Mouse (Mus musculus) limb, embryonic 10.5 days (tissue): ENCODE measurements at regions not wholly inside any gene's neighbourhood (a gene's known extent, or its start where the extent isn't known, plus 50 kb on each side); places are given as distances from the start of the nearest gene placed in this dataset.
A peak's percentile ranks its signal among the peaks of the same experiment; 100 is the strongest.

Source experiments
- DNase-seq: peaks from one replicate; pipeline ENCODE4 v3.0.0-alpha.2; 2017; ENCODE audit warnings: low spot score
- H3K27ac ChIP-seq: fragments of 300-500 bp; sonication (generic); 2 replicates; pipeline ENCODE4 v1.5.1; 2016; ENCODE audit warnings: mild to moderate bottlenecking
- H3K27me3 ChIP-seq: fragments of 300-500 bp; sonication (generic); 2 replicates; pipeline ENCODE4 v1.6.1; 2016; ENCODE audit warnings: low read depth, mild to moderate bottlenecking; ENCODE audit not compliant: poor library complexity, severe bottlenecking
- H3K36me3 ChIP-seq: fragments of 300-500 bp; sonication (generic); 2 replicates; pipeline ENCODE4 v1.6.1; 2016; ENCODE audit warnings: mild to moderate bottlenecking, moderate library complexity
- H3K4me1 ChIP-seq: fragments of 300-500 bp; sonication (generic); 2 replicates; pipeline ENCODE4 v1.6.1; 2016
- H3K4me3 ChIP-seq: fragments of 300-500 bp; sonication (generic); 2 replicates; pipeline ENCODE4 v1.5.1; 2016; ENCODE audit warnings: mild to moderate bottlenecking, moderate library complexity
- H3K9me3 ChIP-seq: fragments of 300-500 bp; sonication (generic); replicated peaks from 2 replicates; pipeline ENCODE4 v1.6.1; 2016; ENCODE audit warnings: mild to moderate bottlenecking
- WGBS: fragments of 180-500 bp; shearing (Covaris S2); methylation state at CpG from one replicate; pipeline ENCODE4 v1.1.7; 2016; 5-methylcytosine and 5-hydroxymethylcytosine counted together

DNA sequence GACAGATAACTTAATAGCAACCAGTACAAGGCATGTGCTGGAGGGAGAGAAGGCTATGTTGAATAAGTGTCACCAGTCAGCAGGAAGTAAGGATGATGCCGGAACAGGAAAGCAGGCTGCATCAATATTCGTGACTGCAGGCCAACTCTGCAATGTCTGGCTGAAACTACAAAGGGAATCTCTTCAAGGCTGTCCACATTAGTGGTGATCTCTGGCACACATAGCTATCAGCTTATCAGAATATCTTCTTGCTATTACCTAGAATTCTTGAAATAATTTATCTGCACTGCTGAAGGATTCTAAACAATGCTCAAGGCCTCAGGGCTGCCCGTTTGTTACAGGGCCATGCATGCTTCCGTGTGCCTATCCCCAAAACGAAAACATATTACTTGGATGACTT lies 596.9 kb upstream of the Map3k7 start:
- H3K4me3 ChIP-seq, result no peak overlapping the region
- no peak overlapping the region for H3K27ac ChIP-seq
- H3K36me3 ChIP-seq, result no peaks in the 10 kb centered on the region
- DNase-seq, result no peak
- no peaks in the 10 kb centered on the region for H3K27me3 ChIP-seq
- no peaks in the 10 kb centered on the region for H3K4me1 ChIP-seq
- H3K9me3 ChIP-seq, result no peaks in the 10 kb centered on the region
- WGBS, result 90% methylated on average over 5 of the region's 5 CpGs

DNA sequence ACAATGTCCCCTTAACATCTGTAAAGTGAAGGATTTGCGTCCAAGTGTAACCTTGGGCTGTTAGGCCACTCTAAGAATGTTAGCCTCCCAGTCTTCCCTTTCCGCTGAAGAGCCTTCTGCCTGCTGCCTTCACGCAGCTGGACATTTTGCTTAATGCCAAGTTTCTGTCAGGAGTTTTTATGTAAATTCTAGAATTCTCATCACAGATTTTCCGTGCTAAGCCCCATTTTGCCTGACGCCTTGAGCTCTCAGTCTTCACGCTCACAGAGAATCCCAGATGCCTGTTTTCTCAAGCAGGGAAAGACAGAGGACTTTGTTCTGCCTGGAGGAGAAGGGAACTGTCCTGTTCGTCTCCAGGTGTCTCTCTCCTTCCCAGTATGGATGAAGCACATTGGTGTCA lies 593.8 kb upstream of the Map3k7 start:
- Histone ChIP-seq H3K4me3 (no peak overlapping the region), H3K27me3 (no peaks in the 10 kb centered on the region), H3K36me3 (no peaks in the 10 kb centered on the region), H3K27ac (no peak overlapping the region), H3K4me1 (no peaks in the 10 kb centered on the region), H3K9me3 (no peaks in the 10 kb centered on the region)
- DNase-seq, result no peak
- 87% methylated on average over 7 of the region's 7 CpGs for WGBS

DNA sequence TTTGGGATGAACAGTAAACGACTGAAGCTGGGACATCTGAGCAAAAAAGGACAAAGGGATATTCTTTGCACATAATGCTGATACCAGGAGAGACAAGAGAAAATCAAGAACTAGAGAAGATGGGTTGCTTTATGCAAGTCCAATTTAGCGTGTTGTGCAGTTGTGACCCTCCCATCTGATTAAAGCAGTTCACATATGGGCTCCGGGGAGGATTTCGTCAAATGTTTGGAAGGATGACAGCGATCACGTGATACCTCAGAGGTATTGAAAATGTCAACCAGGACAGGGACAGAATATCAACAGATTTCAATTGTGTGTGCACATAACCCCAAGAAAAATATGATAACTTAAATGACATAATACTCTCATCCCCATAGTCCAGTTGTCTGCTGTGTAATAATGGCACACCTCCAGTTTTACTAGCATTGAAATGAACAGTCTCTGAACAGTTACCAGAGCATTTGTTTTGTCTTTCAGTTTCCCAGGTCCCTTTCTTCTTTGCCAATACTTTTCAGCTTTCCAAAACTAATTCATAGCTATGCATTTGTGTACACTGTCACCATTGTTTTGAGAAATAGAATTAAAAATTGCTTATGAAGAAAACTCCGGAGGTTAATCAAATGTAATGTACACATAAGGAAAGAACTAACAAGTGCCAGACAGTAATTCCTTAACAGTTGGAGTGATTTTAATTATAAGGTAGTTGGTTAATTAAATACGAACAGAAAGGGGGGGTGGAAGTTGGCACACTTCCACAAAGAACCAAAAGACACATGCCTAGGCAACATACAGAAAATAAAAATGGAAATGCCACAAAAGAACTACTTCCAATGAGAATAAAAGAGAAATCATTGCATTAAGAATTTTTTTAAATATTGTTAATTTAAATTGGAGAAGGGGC lies 582.6 kb upstream of the Map3k7 start:
- DNase-seq, result no peak
- no peaks in the 10 kb centered on the region for H3K36me3 ChIP-seq
- H3K9me3 ChIP-seq, result no peaks in the 10 kb centered on the region
- no peaks in the 10 kb centered on the region for H3K27me3 ChIP-seq
- H3K27ac ChIP-seq, result no peak overlapping the region
- 92% methylated on average over 8 of the region's 8 CpGs for WGBS
- H3K4me1 ChIP-seq, result no peaks in the 10 kb centered on the region
- no peak overlapping the region for H3K4me3 ChIP-seq

DNA sequence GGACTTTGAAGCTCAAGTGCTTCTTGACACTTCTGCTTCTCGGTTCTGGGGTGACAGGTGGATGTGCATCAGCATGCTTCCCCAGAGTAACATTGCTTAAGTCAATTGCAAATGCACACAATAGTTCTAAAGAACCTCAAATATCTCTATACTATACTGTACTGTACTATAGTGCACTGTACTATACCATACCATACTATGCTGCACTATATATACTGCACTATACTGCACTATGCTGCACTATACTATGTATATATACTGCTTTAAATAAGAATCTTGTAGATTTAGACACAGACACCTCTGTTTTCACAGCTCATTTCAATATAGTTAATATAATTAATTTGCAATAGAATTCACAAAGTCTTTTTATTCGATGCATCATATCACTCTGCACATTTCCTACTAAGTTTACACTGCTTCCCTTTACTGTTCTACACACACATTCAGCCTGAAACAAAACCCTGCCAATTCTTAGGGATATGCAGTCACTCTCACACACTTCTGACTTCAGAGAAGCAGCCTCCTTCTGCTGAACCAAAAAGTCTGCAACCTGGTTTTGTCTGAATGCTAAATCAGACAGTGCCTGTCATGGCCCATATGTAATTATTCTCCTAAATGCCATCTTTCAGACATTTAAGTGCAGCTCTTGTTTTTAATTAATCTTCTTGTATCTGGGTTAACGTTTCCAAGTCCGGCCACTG lies 570.8 kb upstream of the Map3k7 start:
- Histone ChIP-seq H3K4me1 (no peaks in the 10 kb centered on the region), H3K27ac (no peak overlapping the region)

DNA sequence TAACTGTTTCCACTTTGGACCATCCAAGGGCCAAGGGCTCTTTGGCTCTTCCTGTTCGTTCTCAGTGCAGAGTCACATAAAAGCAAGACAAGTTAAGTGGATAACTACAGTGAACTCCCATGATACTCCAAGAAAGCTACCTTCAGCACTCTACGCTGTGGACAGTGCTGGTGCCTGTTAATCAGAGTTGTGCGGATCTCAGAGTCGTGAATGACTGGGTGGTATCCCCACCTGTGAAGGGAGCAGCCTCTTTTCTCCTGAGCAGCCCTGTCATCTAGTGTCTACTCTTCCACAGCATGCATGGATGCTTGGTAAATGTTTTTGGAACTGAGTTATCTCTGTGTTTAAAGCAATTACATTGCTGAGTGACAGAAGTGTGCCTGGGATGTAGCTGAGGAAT lies 568.4 kb upstream of the Map3k7 start:
- 65% methylated on average over 4 of the region's 4 CpGs for WGBS
- DNase-seq, result no peak
- H3K36me3 ChIP-seq, result no peaks in the 10 kb centered on the region
- no peak overlapping the region for H3K27ac ChIP-seq
- no peaks in the 10 kb centered on the region for H3K4me1 ChIP-seq
- H3K27me3 ChIP-seq, result no peaks in the 10 kb centered on the region
- no peaks in the 10 kb centered on the region for H3K9me3 ChIP-seq
- H3K4me3 ChIP-seq, result no peak overlapping the region

More for the DNA sequence above, 570.8 kb upstream of the Map3k7 start:
- no peak for DNase-seq
- no peaks in the 10 kb centered on the region for H3K9me3 ChIP-seq
- no peak overlapping the region for H3K4me3 ChIP-seq
- 87% methylated on average over 4 of the region's 4 CpGs for WGBS
- no peaks in the 10 kb centered on the region for H3K27me3 ChIP-seq
- H3K36me3 ChIP-seq, result no peaks in the 10 kb centered on the region

DNA sequence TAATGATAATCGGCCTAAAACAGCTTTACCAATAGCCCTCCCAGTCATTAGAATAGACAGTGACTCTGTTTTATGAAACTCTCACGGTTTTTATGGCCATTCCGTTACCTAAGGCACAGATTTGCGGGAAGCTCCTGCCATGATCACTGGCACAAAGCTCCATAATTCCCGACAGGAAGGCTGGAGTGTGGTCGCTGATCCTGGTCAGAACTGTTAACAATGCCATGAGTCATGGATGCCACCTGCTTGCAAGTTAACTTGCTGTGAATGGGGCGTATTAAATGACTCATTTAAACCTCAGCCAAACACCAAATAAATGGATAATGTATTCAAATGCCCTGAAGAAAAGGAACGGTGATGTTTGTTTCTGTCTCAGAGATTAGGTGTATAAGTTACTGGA lies 559.9 kb upstream of the Map3k7 start:
- whole genome bisulfite sequencing, result 85% methylated on average over 8 of the region's 8 CpGs
- Histone ChIP-seq H3K27ac (no peak overlapping the region), H3K27me3 (no peaks in the 10 kb centered on the region), H3K9me3 (no peaks in the 10 kb centered on the region), H3K4me1 (peaks cover 8% of the 10 kb centered on the region), H3K4me3 (no peak overlapping the region), H3K36me3 (no peaks in the 10 kb centered on the region)
- DNase-seq, result no peak

DNA sequence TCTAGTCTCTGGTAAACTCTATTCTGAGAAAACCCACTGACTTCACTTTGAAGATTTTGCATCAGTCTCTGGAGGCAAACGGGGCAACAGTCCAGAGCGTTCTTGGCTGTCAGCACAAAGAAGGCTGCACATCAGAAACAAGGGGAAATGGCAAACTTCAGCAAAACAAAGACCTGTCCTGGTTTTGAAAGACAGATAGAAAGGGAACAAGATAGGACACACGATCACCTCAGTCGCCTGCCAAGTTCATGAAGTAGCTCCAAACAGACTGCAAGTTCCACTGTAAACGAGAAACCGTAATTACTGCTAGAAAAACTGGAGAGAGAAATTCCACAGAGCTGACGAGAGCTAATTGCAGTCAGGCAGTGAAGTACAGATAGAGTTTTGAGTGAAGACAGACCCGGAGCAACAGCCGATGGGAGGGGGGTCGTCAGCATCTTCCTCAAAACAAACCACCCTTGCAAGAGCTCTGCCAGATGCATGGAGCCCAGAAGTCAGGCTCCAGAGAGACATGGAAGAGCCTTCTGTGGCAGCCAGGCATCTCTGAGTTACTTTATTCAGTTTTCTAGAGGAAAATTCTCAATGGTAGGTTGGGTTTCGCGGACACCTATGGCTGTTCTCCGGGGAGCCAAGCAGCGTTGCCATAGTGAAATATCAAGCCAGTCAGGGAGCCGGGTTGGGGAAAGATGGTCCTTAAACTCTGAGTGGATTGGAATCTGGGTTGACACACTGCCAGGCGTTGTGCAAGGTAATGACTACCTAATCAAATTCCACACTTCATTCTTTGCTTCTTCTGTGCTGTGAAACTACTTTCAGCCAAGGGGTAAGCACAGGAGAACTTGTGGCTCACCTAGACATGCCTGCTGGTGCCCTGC lies 558.8 kb upstream of the Map3k7 start:
- H3K9me3 ChIP-seq, result no peaks in the 10 kb centered on the region
- peaks cover 11% of the 10 kb centered on the region for H3K4me1 ChIP-seq
- peak overlapping the region; percentile 19; the same call in 1 of the 2 replicates for H3K27ac ChIP-seq
- DNase-seq, result no peak
- no peak overlapping the region for H3K4me3 ChIP-seq
- no peaks in the 10 kb centered on the region for H3K27me3 ChIP-seq
- 52% methylated on average over 16 of the region's 16 CpGs for WGBS
- H3K36me3 ChIP-seq, result no peaks in the 10 kb centered on the region

DNA sequence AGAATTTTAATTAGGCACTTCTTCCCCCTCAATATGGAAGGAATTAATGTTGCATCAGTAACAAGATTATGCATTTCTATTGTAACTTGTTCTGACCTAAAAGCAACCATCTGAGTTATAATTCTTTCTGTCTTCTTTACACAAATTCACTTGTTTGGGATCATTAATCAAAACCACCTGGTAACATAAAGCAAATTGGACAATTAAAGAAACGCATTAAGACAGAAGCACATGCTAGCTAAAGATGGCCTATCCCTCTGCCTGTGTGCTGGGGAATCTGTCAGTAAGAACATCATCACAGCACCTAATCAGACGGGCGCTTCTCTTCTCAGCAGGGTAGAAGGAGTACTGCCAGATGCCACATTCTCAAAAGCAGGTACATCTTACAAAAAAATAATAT lies 553.7 kb upstream of the Map3k7 start:
- 65% methylated on average over 3 of the region's 3 CpGs for WGBS
- no peak for DNase-seq
- Histone ChIP-seq H3K9me3 (no peaks in the 10 kb centered on the region), H3K27me3 (no peaks in the 10 kb centered on the region), H3K4me1 (peaks cover 9% of the 10 kb centered on the region), H3K27ac (no peak overlapping the region), H3K4me3 (no peak overlapping the region), H3K36me3 (no peaks in the 10 kb centered on the region)

DNA sequence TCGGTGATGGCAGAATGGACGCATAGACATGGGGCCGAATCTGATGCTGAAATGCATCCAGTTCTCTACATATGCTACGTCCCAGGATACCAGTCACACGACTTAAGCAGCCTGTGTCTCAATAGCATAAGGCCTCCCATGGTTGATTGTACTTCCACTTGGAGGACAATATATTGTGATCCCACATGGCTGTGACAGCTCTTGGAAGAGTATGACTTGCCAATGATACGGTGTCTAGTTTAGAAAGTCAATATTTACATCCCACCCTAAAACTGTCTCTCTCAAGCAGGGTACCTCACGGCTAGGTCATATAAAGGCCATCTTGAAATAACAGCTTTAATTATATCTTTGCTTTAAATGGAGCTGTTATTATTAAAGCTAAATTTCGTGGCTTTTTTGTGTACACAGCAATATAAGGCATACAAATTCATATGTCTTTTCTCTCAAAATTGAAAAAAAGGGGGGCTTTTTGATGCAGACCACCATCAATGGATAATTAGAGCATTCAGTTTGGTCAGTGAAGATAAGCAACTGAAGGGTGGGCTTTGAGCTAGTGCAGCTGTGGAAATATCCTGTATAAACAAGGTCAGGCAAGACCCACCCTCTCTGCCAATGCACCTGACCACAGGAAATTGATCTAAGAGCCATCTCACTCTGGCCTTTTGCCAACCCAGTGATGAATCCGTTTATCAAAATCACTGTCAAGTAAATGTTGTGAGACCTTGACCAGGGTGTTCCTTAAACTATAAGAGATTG lies 551.9 kb upstream of the Map3k7 start:
- Histone ChIP-seq H3K36me3 (no peaks in the 10 kb centered on the region), H3K27me3 (no peaks in the 10 kb centered on the region), H3K27ac (no peak overlapping the region), H3K4me1 (0 out of 2 replicates have a peak, but pooled peaks cover 5% of the 10 kb centered on the region), H3K4me3 (no peak overlapping the region), H3K9me3 (no peaks in the 10 kb centered on the region)
- no peak for DNase-seq
- 89% methylated on average over 9 of the region's 9 CpGs for WGBS

DNA sequence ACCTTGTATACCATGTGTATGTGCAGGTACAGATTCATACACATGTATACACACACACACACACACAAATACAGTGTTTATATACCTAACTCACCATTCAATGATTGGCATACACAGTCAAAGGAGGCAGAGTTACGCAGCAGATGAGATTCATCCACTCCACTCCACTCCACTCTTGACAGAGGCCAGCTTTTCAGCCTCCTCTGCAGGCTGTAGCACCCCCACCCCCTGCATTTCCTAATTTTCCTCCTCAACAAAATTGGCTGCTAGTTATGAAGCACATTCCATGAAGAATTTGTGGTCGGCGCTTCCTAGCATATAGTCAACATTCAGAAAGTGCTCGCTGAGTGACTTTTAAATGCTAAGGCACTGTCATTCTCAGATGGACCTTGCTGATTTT lies 546.7 kb upstream of the Map3k7 start:
- WGBS, result 96% methylated on average over 4 of the region's 4 CpGs
- no peaks in the 10 kb centered on the region for H3K27me3 ChIP-seq
- DNase-seq, result no peak
- H3K4me1 ChIP-seq, result peaks cover 22% of the 10 kb centered on the region
- no peaks in the 10 kb centered on the region for H3K9me3 ChIP-seq
- no peak overlapping the region for H3K4me3 ChIP-seq
- no peak overlapping the region for H3K27ac ChIP-seq
- no peaks in the 10 kb centered on the region for H3K36me3 ChIP-seq

DNA sequence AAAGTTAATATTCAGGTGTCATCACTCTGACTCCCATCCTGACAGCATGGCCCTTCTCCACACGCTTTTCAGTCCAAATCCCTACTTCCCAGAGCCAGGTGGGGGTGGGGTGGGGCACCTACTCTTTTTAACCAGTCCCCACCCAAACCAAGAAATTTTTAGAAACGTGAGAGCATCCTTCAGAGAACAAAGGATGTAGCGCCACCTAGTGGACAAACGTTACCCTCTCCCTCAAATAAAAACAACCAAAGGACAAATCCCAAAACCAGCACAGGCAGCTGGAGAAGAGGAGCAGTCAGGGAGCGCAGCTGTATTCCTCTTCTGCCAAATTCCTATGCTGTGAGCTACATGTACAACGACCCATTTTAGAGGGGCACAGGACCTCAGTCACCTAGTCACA lies 544.7 kb upstream of the Map3k7 start:
- H3K27me3 ChIP-seq, result no peaks in the 10 kb centered on the region
- 13% methylated on average over 6 of the region's 6 CpGs for WGBS
- no peaks in the 10 kb centered on the region for H3K36me3 ChIP-seq
- no peaks in the 10 kb centered on the region for H3K9me3 ChIP-seq
- DNase-seq, result peak; percentile 70
- H3K27ac ChIP-seq, result peak overlapping the region; percentile 48; the same call in 1 of the 2 replicates
- H3K4me1 ChIP-seq, result peaks cover 22% of the 10 kb centered on the region
- H3K4me3 ChIP-seq, result no peak overlapping the region

DNA sequence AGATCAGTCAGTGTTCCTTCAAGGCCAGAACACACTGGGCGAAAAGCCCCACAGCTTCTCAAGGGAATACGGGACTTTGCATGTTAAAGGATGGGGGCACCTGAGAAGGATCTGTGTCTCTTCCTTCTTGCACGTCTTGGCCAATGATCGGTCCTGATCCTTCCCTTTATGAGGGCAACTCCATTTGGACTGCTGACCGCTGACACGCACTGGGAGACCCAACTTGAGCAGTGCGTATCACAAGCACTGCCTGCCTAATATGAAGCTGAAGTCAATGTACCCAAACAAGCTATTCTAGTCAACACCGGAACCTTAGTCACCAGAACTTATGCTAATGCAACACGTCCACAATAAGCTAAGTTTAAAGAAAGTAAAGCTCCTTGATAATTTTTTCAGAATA lies 543.7 kb upstream of the Map3k7 start:
- WGBS, result 88% methylated on average over 9 of the region's 9 CpGs
- H3K27ac ChIP-seq, result peak overlapping the region; percentile 36; the same call in 1 of the 2 replicates
- no peaks in the 10 kb centered on the region for H3K36me3 ChIP-seq
- no peak for DNase-seq
- peaks cover 29% of the 10 kb centered on the region for H3K4me1 ChIP-seq
- no peaks in the 10 kb centered on the region for H3K9me3 ChIP-seq
- H3K4me3 ChIP-seq, result no peak overlapping the region
- no peaks in the 10 kb centered on the region for H3K27me3 ChIP-seq
